Mouse (Mus musculus) embryonic facial prominence, embryonic 14.5 days (tissue): ENCODE results near the gene Rnaset2a. TPM values are rescaled to one million over a fixed set of nuclear protein-coding genes. Genes with fewer than 3 reads are reported as not detected.
"Not testable (repeated sequence)": the region's sequence is repeated elsewhere in the genome, so short reads cannot be mapped to it uniquely, and the experiment has no call there.

Experiments
- ATAC-seq: fragments of 200-750 bp; cut with Nextera tagmentation; 2 replicates; pipeline ENCODE4 v1.8.0; 2017; ENCODE audit warnings: low read depth, moderate number of reproducible peaks, moderate TSS enrichment
- DNase-seq: peaks from one replicate; pipeline ENCODE4 v3.0.0-alpha.2; 2015; ENCODE audit warnings: low spot score
- H3K27ac ChIP-seq: fragments of 300-500 bp; sonication (generic); replicated peaks from 2 replicates; pipeline ENCODE4 v1.5.1; 2014; ENCODE audit warnings: low read depth, mild to moderate bottlenecking, low read length, moderate library complexity
- H3K27me3 ChIP-seq: fragments of 300-500 bp; sonication (generic); replicated peaks from 2 replicates; pipeline ENCODE4 v1.6.1; 2014; ENCODE audit warnings: low read length; ENCODE audit not compliant: control insufficient read depth, insufficient read depth
- H3K36me3 ChIP-seq: fragments of 300-500 bp; sonication (generic); 2 replicates; pipeline ENCODE4 v1.6.1; 2014; ENCODE audit warnings: low read length, mixed read lengths; ENCODE audit not compliant: control insufficient read depth, insufficient read depth
- H3K4me1 ChIP-seq: fragments of 300-500 bp; sonication (generic); 2 replicates; pipeline ENCODE4 v1.6.1; 2014; ENCODE audit warnings: antibody characterized with exemption, low read length; ENCODE audit not compliant: control insufficient read depth, insufficient read depth
- H3K4me2 ChIP-seq: fragments of 300-500 bp; sonication (generic); 2 replicates; pipeline ENCODE4 v1.6.1; 2014; ENCODE audit warnings: low read depth, mild to moderate bottlenecking, low read length, moderate library complexity, mixed read lengths
- H3K4me3 ChIP-seq: fragments of 300-500 bp; sonication (generic); 2 replicates; pipeline ENCODE4 v1.5.1; 2014; ENCODE audit warnings: low read depth, mild to moderate bottlenecking, low read length
- H3K9ac ChIP-seq: fragments of 300-500 bp; sonication (generic); 2 replicates; pipeline ENCODE4 v1.6.1; 2014; ENCODE audit warnings: low read depth, mild to moderate bottlenecking, low read length, moderate library complexity, mixed read lengths
- H3K9me3 ChIP-seq: fragments of 300-500 bp; sonication (generic); 2 replicates; pipeline ENCODE4 v1.6.1; 2016; ENCODE audit warnings: low read length; ENCODE audit not compliant: control insufficient read depth
- WGBS: fragments of 180-500 bp; shearing (Covaris S2); extraction: QIAGEN DNeasy Blood & Tissue Kit; methylation state at CpG from one replicate; pipeline ENCODE4 v1.1.7; 2014; 5-methylcytosine and 5-hydroxymethylcytosine counted together
- polyA plus RNA-seq: library from polyadenylated mRNA; unstranded; fragments of >200 nt; fragmentation: Nextera tagmentation; extraction: Ambion mirVana; gene quantifications from 2 replicates; pipeline ENCODE4 v1.2.1, GENCODE M21; 2014

Rnaset2a gene
- polyA plus RNA-seq, 1 experiment from 2014 or later = 33.9 TPM

GRCm38 (mm10) chr17:8124586-8124985 is 23.3 kb downstream of the Rnaset2a start:
- not testable (repeated sequence) for H3K4me1 ChIP-seq, ATAC-seq, H3K36me3 ChIP-seq, H3K27me3 ChIP-seq, H3K4me2 ChIP-seq, H3K9me3 ChIP-seq, H3K9ac ChIP-seq, H3K27ac ChIP-seq, H3K4me3 ChIP-seq, DNase-seq
- 100% methylated on average over 1 of the region's 6 CpGs for WGBS

- not testable (repeated sequence) for H3K9ac ChIP-seq, H3K4me2 ChIP-seq, ATAC-seq, H3K27me3 ChIP-seq, H3K36me3 ChIP-seq, H3K27ac ChIP-seq, H3K9me3 ChIP-seq, H3K4me1 ChIP-seq, H3K4me3 ChIP-seq, DNase-seq
- no CpG with 5 or more reads among the region's 3 CpGs for WGBS
Observed at GRCm38 (mm10) chr17:8122974-8123373, 24.9 kb downstream of the Rnaset2a start.

GRCm38 (mm10) chr17:8116928-8117327 is 31.0 kb downstream of the Rnaset2a start:
- H3K27me3 ChIP-seq, ATAC-seq, H3K36me3 ChIP-seq, H3K4me2 ChIP-seq, H3K27ac ChIP-seq, DNase-seq, H3K4me3 ChIP-seq, H3K9ac ChIP-seq, H3K9me3 ChIP-seq, H3K4me1 ChIP-seq: not testable (repeated sequence)
- WGBS = no CpG with 5 or more reads among the region's 6 CpGs

GRCm38 (mm10) chr17:8116378-8116777 is 31.5 kb downstream of the Rnaset2a start:
- ATAC-seq, H3K9ac ChIP-seq, H3K9me3 ChIP-seq, H3K4me3 ChIP-seq, H3K36me3 ChIP-seq, H3K4me1 ChIP-seq, H3K27ac ChIP-seq, H3K27me3 ChIP-seq, H3K4me2 ChIP-seq: not testable (repeated sequence)
- WGBS = 55% methylated on average over 5 of the region's 11 CpGs
- DNase-seq = peak; percentile 5

GRCm38 (mm10) chr17:8112199-8112598 is 35.7 kb downstream of the Rnaset2a start:
- ATAC-seq, DNase-seq, H3K4me1 ChIP-seq, H3K36me3 ChIP-seq, H3K4me3 ChIP-seq, H3K27ac ChIP-seq, H3K9me3 ChIP-seq, H3K4me2 ChIP-seq, H3K9ac ChIP-seq, H3K27me3 ChIP-seq: not testable (repeated sequence)
- no CpG with 5 or more reads among the region's 1 CpGs for WGBS

- H3K9me3 ChIP-seq, H3K27me3 ChIP-seq, H3K4me3 ChIP-seq, H3K36me3 ChIP-seq, DNase-seq, H3K9ac ChIP-seq, H3K27ac ChIP-seq, H3K4me1 ChIP-seq, H3K4me2 ChIP-seq: not testable (repeated sequence)
- ATAC-seq = peak; percentile 41; the same call in 1 of the 2 replicates
- WGBS = 42% methylated on average over 2 of the region's 6 CpGs
Observed at GRCm38 (mm10) chr17:8101297-8101609, 46.6 kb downstream of the Rnaset2a start.

- H3K4me3 ChIP-seq, H3K27me3 ChIP-seq, DNase-seq, H3K4me2 ChIP-seq, H3K9me3 ChIP-seq, H3K4me1 ChIP-seq, H3K9ac ChIP-seq, H3K27ac ChIP-seq, H3K36me3 ChIP-seq: not testable (repeated sequence)
- ATAC-seq = peak; percentile 68
- 26% methylated on average over 6 of the region's 26 CpGs for WGBS
Observed at GRCm38 (mm10) chr17:8100405-8101296, 47.2 kb downstream of the Rnaset2a start.

GRCm38 (mm10) chr17:8096199-8096598 is 51.7 kb downstream of the Rnaset2a start:
- not testable (repeated sequence) for ATAC-seq, DNase-seq, H3K4me2 ChIP-seq, H3K9me3 ChIP-seq, H3K4me1 ChIP-seq, H3K27me3 ChIP-seq, H3K4me3 ChIP-seq, H3K27ac ChIP-seq, H3K9ac ChIP-seq, H3K36me3 ChIP-seq
- WGBS = 42% methylated on average over 2 of the region's 5 CpGs

GRCm38 (mm10) chr17:8095653-8096052 is 52.2 kb downstream of the Rnaset2a start:
- ATAC-seq, H3K36me3 ChIP-seq, H3K27me3 ChIP-seq, H3K27ac ChIP-seq, H3K9me3 ChIP-seq, H3K9ac ChIP-seq, H3K4me1 ChIP-seq, H3K4me3 ChIP-seq, DNase-seq, H3K4me2 ChIP-seq: not testable (repeated sequence)
- WGBS = 54% methylated on average over 3 of the region's 5 CpGs
